Mouse (Mus musculus): ENCODE data around the gene Cldn24. TPM values are rescaled to one million over a fixed set of nuclear protein-coding genes. Genes with fewer than 3 reads are reported as not detected.
"Not testable (repeated sequence)": the region's sequence is repeated elsewhere in the genome, so short reads cannot be mapped to it uniquely, and the experiment has no call there.

Cldn24 gene
- polyA plus RNA-seq, 1 experiment from 2014 or later: not detected

GRCm38 (mm10) chr8:47804262-47804661 lies 17.7 kb upstream of the Cldn24 start:
- Histone ChIP-seq H3K27me3 (no peaks in the 10 kb centered on the region), H3K27ac (no peak overlapping the region), H3K9ac (no peak overlapping the region), H3K4me1 (no peaks in the 10 kb centered on the region), H3K36me3 (replicated peaks) (no peaks in the 10 kb centered on the region), H3K9me3 (no peaks in the 10 kb centered on the region), H3K4me3 (replicated peaks) (no peak overlapping the region), H3K4me2 (no peak overlapping the region)
- no peak for ATAC-seq (ENCODE audit: low FRiP score)
- WGBS: 93% methylated on average over 1 of the region's 1 CpGs

DNA sequence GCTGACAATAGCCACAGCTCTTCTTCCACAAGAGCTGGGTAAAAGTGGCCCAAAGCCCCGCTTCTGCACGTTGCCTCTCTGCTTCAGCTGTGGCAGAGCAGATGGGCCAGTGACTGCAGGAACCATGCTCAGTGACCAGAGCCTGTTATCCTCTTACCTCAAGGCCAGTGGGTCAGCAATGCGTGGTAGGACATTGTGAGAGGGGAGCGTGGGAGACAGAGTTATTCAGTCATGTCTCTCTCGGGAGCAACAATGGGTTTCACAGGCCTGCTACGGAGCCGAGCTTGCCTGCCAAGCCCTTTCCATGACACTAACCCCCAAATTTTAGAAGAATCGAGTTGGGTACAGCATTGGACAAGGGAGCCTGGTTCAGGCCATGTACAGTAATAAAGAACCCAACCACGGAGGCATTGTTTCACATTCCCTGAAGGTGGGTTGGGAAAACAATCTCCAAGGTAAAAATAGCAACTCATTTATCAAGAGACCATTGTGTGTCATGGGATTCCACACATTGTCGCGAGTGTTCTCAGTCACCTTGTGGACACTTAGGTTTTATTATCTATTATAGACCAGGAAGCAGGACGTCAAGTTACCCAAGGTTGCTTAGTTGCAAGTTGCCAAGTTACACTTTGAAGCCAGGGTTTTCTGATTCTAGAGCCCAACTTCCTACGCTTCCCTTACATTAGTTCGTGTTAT lies 11.8 kb upstream of the Cldn24 start:
- H3K4me1 ChIP-seq: no peaks in the 10 kb centered on the region
- no peaks in the 10 kb centered on the region for H3K27me3 ChIP-seq
- no peaks in the 10 kb centered on the region for H3K9me3 ChIP-seq
- H3K4me3 ChIP-seq (replicated peaks): no peak overlapping the region
- no peak for ATAC-seq (ENCODE audit: low FRiP score)
- WGBS: 90% methylated on average over 14 of the region's 14 CpGs
- no peak overlapping the region for H3K27ac ChIP-seq
- H3K9ac ChIP-seq: no peak overlapping the region
- H3K36me3 ChIP-seq (replicated peaks): no peaks in the 10 kb centered on the region
- H3K4me2 ChIP-seq: no peak overlapping the region

DNA sequence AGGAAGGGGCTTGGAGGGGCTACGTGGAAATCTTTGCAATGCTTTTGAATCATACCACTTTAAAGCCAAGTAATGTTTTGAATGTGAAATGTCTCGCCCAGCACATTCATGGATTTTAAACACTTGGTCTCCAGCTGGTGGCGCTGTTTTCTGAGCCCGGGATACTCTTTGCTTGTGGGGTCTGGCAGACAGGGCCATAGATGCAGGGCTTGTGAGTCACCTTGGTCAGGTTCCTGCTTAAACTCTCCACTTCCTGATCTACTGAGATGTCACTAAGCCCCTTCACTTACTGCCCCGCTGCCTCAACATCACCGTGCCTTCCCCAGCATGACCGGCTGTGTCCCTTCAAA lies 11.3 kb upstream of the Cldn24 start:
- no peak overlapping the region for H3K4me2 ChIP-seq
- WGBS: 74% methylated on average over 7 of the region's 7 CpGs
- no peaks in the 10 kb centered on the region for H3K27me3 ChIP-seq
- no peaks in the 10 kb centered on the region for H3K4me1 ChIP-seq
- ATAC-seq (ENCODE audit: low FRiP score): no peak
- no peaks in the 10 kb centered on the region for H3K9me3 ChIP-seq
- no peak overlapping the region for H3K4me3 ChIP-seq (replicated peaks)
- H3K36me3 ChIP-seq (replicated peaks): no peaks in the 10 kb centered on the region
- no peak overlapping the region for H3K9ac ChIP-seq
- no peak overlapping the region for H3K27ac ChIP-seq

DNA sequence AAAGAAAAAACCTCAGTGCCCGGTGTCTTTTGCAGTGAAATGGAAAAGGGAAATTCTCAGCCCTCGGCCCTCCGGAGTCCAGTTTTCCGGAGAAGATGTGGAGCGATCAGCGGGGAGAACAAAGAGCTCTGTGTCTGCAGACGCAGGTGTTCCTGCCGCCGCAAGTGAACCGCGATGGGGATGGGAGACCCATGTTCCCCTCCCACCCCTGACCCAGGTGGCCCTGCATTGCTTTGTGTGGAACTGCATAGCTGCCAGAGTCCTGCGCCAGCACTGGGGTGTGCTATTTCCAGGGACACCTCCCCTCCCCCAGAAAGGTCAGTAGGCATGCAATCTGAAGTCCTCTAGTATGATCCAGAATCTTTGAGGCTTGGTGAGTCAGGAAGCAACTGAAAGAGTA lies 10.7 kb upstream of the Cldn24 start:
- Histone ChIP-seq H3K4me1 (no peaks in the 10 kb centered on the region), H3K27ac (no peak overlapping the region), H3K27me3 (no peaks in the 10 kb centered on the region), H3K9ac (no peak overlapping the region), H3K4me2 (no peak overlapping the region), H3K9me3 (no peaks in the 10 kb centered on the region), H3K4me3 (replicated peaks) (no peak overlapping the region), H3K36me3 (replicated peaks) (no peaks in the 10 kb centered on the region)
- 81% methylated on average over 12 of the region's 12 CpGs for WGBS
- ATAC-seq (ENCODE audit: low FRiP score): no peak

DNA sequence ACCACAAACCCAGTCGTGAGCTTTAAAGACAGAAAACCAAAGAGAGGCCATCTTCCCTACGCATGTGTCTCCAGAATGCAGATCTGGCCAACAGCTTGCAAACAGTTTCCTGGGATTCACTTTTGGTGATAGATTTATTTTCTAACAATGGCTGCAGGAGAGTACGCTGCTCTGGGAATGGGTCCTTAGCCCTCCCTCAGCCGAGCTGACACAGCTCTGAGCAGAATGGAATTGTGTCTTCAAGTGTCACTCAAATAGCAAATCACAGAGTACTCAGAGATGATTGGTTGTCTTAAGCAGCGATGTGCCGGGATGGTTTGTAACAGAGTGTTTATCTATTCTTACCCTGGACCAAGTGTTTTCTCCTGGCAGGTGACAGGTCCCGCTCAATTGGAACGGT lies 2.9 kb upstream of the Cldn24 start:
- no peaks in the 10 kb centered on the region for H3K9me3 ChIP-seq

DNA sequence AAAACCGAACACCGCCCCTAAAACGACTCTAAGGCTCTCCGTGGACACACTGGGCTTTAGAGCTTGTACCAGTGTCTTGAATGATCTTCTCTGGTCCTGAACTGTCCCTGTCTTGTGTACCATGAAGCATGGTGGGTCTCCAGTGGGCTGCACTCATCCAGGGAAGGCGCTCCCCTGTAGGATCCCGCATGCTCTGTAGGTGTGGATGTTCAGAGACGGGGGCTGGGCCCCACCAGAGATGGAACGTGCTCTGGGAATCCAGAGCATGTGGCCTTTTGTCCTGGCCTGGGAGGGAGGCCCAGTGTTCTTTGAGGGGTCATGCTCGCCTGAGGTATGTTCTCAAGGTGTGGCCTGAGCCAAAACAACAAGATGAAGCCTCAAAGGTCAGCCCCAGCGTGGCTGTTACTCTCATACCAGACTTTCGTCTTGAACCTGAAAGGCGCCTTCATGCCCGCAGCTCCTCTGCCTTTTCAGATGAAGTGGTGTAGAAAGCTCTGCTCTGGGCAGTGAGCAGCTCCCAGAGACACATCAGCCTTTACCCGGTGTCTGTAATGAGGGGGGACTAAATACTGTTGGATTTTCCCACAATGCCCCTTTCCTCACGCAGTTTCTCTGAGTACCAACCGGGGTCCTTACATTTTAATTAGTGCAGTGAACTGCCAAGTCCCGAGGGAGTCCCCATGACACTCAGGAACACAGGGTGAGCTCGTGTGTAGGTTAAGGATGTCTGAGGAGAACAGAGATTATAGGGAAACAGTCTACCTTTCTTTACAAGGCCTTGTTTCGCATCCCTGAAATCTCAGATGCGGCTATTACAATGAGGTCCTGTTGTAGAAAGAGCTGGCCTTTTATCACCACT lies 800 bp upstream of the Cldn24 start:
- Histone ChIP-seq H3K9me3 (no peaks in the 10 kb centered on the region), H3K27me3 (no peaks in the 10 kb centered on the region), H3K4me1 (peaks cover 9% of the 10 kb centered on the region), H3K27ac (no peak overlapping the region), H3K4me3 (replicated peaks) (no peak overlapping the region), H3K4me2 (no peak overlapping the region), H3K36me3 (replicated peaks) (no peaks in the 10 kb centered on the region), H3K9ac (no peak overlapping the region)
- WGBS: 83% methylated on average over 20 of the region's 20 CpGs
- no peak for ATAC-seq (ENCODE audit: low FRiP score)

More for the DNA sequence above, 2.9 kb upstream of the Cldn24 start:
- no peaks in the 10 kb centered on the region for H3K27me3 ChIP-seq
- peaks cover 5% of the 10 kb centered on the region for H3K4me1 ChIP-seq
- 86% methylated on average over 8 of the region's 8 CpGs for WGBS
- H3K27ac ChIP-seq: no peak overlapping the region
- no peak overlapping the region for H3K4me2 ChIP-seq
- no peaks in the 10 kb centered on the region for H3K36me3 ChIP-seq (replicated peaks)
- H3K9ac ChIP-seq: no peak overlapping the region
- no peak overlapping the region for H3K4me3 ChIP-seq (replicated peaks)
- ATAC-seq (ENCODE audit: low FRiP score): no peak

- H3K9ac ChIP-seq; H3K36me3 ChIP-seq (replicated peaks); H3K27ac ChIP-seq; H3K27me3 ChIP-seq; H3K9me3 ChIP-seq; H3K4me1 ChIP-seq; H3K4me3 ChIP-seq (replicated peaks); H3K4me2 ChIP-seq; ATAC-seq (ENCODE audit: low FRiP score): not testable (repeated sequence)
- WGBS: 87% methylated on average over 7 of the region's 9 CpGs
Observed at GRCm38 (mm10) chr8:47822541-47822940, 598 bp downstream of the Cldn24 start.

- peaks cover 9% of the 10 kb centered on the region for H3K4me1 ChIP-seq
- no peaks in the 10 kb centered on the region for H3K36me3 ChIP-seq (replicated peaks)
- H3K9me3 ChIP-seq: no peaks in the 10 kb centered on the region
- no peaks in the 10 kb centered on the region for H3K27me3 ChIP-seq
- no peak overlapping the region for H3K9ac ChIP-seq
- no peak overlapping the region for H3K4me3 ChIP-seq (replicated peaks)
- WGBS: 27% methylated on average over 10 of the region's 10 CpGs
- no peak for ATAC-seq (ENCODE audit: low FRiP score)
- no peak overlapping the region for H3K27ac ChIP-seq
- no peak overlapping the region for H3K4me2 ChIP-seq
Observed at GRCm38 (mm10) chr8:47823777-47824176, 1.8 kb downstream of the Cldn24 start.

GRCm38 (mm10) chr8:47824182-47824581 lies 2.2 kb downstream of the Cldn24 start, which contains the start of gene Cldn22:
Cldn22 (plus strand) TSS chr8:47824482.
- no peaks in the 10 kb centered on the region for H3K9me3 ChIP-seq
- peaks cover 9% of the 10 kb centered on the region for H3K4me1 ChIP-seq
- WGBS: 15% methylated on average over 13 of the region's 13 CpGs
- H3K27ac ChIP-seq: no peak within 1 kb of the TSS
- H3K4me3 ChIP-seq (replicated peaks): no peak within 1 kb of the TSS
- H3K27me3 ChIP-seq: no peaks in the 10 kb centered on the region
- H3K9ac ChIP-seq: no peak within 1 kb of the TSS
- H3K4me2 ChIP-seq: no peak within 1 kb of the TSS
- no peak for ATAC-seq (ENCODE audit: low FRiP score)
- H3K36me3 ChIP-seq (replicated peaks): no peaks in the 10 kb centered on the region

GRCm38 (mm10) chr8:47825596-47825995 lies 3.7 kb downstream of the Cldn24 start:
- WGBS: 51% methylated on average over 5 of the region's 5 CpGs
- H3K27ac ChIP-seq: no peak overlapping the region

DNA sequence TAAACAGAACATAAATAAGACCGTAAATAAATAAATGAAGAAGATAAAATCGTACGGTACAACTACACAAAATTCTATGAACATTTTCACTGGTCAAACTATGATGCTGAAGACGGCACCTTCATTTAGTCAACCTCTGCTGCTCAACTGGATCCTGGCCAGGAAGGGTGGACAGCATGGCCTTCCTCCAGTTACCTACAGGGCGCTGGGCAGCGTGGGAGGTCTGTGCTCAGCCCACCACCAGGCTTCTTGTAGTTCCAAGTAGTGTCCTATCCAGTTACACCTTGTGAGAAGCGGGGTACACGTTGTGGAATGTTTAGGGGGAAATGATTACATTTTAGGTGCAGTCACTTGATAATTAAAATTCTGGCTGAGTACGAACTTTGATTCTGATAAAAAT lies 5.0 kb downstream of the Cldn24 start:
- WGBS: 94% methylated on average over 9 of the region's 9 CpGs
- peaks cover 9% of the 10 kb centered on the region for H3K4me1 ChIP-seq
- H3K9ac ChIP-seq: no peak overlapping the region
- no peaks in the 10 kb centered on the region for H3K9me3 ChIP-seq
- ATAC-seq (ENCODE audit: low FRiP score): no peak
- H3K27ac ChIP-seq: no peak overlapping the region
- H3K27me3 ChIP-seq: no peaks in the 10 kb centered on the region
- no peak overlapping the region for H3K4me2 ChIP-seq
- no peak overlapping the region for H3K4me3 ChIP-seq (replicated peaks)
- peaks cover 13% of the 10 kb centered on the region for H3K36me3 ChIP-seq (replicated peaks)

More at GRCm38 (mm10) chr8:47825596-47825995, 3.7 kb downstream of the Cldn24 start:
- no peak overlapping the region for H3K4me3 ChIP-seq (replicated peaks)
- no peaks in the 10 kb centered on the region for H3K27me3 ChIP-seq
- H3K9me3 ChIP-seq: no peaks in the 10 kb centered on the region
- H3K9ac ChIP-seq: no peak overlapping the region
- H3K4me2 ChIP-seq: no peak overlapping the region
- H3K4me1 ChIP-seq: peaks cover 9% of the 10 kb centered on the region
- H3K36me3 ChIP-seq (replicated peaks): peaks cover 5% of the 10 kb centered on the region; the same call in 1 of the 2 replicates
- no peak for ATAC-seq (ENCODE audit: low FRiP score)

DNA sequence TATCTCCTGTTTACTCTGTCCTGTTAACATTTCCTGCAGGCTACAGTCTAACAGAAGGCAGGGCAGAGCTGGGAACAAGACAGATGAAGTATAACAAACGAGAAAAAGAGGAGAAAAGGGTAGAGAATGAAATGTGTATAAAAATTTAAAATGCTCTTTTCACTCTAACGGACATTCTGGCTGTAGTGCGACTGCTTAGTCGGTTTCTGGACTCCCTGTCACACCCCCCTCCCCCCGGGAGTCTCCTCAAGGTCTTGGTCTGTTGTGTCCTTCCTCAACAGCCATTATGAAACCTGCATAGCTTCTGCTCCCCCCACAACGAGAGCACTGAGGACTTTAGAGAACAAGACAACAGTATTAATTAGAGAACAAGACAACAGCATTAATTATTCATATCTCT lies 10.7 kb downstream of the Cldn24 start:
- no peaks in the 10 kb centered on the region for H3K27me3 ChIP-seq
- 80% methylated on average over 6 of the region's 6 CpGs for WGBS
- peaks cover 13% of the 10 kb centered on the region for H3K36me3 ChIP-seq (replicated peaks)
- H3K4me3 ChIP-seq (replicated peaks): no peak overlapping the region
- no peak overlapping the region for H3K4me2 ChIP-seq
- no peaks in the 10 kb centered on the region for H3K4me1 ChIP-seq
- no peak for ATAC-seq (ENCODE audit: low FRiP score)
- no peaks in the 10 kb centered on the region for H3K9me3 ChIP-seq
- no peak overlapping the region for H3K9ac ChIP-seq
- no peak overlapping the region for H3K27ac ChIP-seq

DNA sequence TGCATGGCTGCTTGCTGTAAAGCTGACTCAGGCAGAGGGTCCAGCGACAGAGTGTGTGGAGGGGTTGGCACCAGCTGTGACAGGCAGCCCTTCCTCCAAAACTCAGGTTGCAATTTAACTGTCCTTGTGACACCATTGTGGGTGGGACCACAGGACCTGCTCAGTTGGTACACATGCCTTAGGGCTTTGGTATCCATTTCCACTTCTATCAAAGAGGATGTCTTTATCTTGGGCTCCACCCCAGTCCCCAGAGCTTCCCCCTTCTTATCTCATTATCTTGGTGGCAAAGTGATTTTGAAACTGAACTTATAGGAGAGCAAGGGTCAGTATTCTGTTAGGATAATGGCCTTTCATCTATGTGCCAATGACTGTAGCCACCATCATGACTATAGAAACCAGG lies 12.0 kb downstream of the Cldn24 start:
- H3K36me3 ChIP-seq (replicated peaks): peaks cover 13% of the 10 kb centered on the region
- no peaks in the 10 kb centered on the region for H3K27me3 ChIP-seq
- ATAC-seq (ENCODE audit: low FRiP score): no peak
- no peaks in the 10 kb centered on the region for H3K9me3 ChIP-seq
- H3K4me2 ChIP-seq: no peak overlapping the region
- H3K27ac ChIP-seq: no peak overlapping the region
- no peaks in the 10 kb centered on the region for H3K4me1 ChIP-seq
- 70% methylated on average over 1 of the region's 1 CpGs for WGBS
- no peak overlapping the region for H3K4me3 ChIP-seq (replicated peaks)
- H3K9ac ChIP-seq: no peak overlapping the region

All from forebrain, embryonic 12.5 days (tissue).